Mouse (Mus musculus) B cell, adult 2 months (primary cell): ENCODE data around the gene St8sia6.
"Not testable (repeated sequence)": the region's sequence is repeated elsewhere in the genome, so short reads cannot be mapped to it uniquely, and the experiment has no call there.

ENCODE experiments used
- DNase-seq, 2 experiments: peaks; one replicate each; pipeline ENCODE4 v3.0.0; 2022

Gene St8sia6

GRCm38 (mm10) chr2:13603636-13604035 lies 190.2 kb downstream of the St8sia6 start:
- not testable (repeated sequence) for DNase-seq

GRCm38 (mm10) chr2:13603093-13603492 lies 190.8 kb downstream of the St8sia6 start:
- DNase-seq, result no peak
